Mouse (Mus musculus) cerebellum, adult 2 months (tissue): ENCODE results near the gene Igf1r. TPM values are rescaled to one million over a fixed set of nuclear protein-coding genes. Genes with fewer than 3 reads are reported as not detected.

Experiments
- DNase-seq, 2 experiments: peaks; one replicate each; pipeline ENCODE4 v3.0.0; 2021
- H3K27ac ChIP-seq: fragments of 200-500 bp; 2 replicates; pipeline ENCODE4 v1.5.1; 2012; ENCODE audit warnings: low read length, control low read depth, inconsistent platforms; ENCODE audit not compliant: insufficient read depth
- H3K27me3 ChIP-seq: fragments of 200-500 bp; 2 replicates; pipeline ENCODE4 v1.6.1; 2012; ENCODE audit warnings: inconsistent platforms, mild to moderate bottlenecking, low read length, moderate library complexity; ENCODE audit not compliant: control insufficient read depth, insufficient read depth
- H3K4me1 ChIP-seq: fragments of 200-500 bp; 2 replicates; pipeline ENCODE4 v1.6.1; 2011; ENCODE audit warnings: low read length; ENCODE audit not compliant: control insufficient read depth, insufficient read depth
- H3K4me3 ChIP-seq: fragments of 200-500 bp; replicated peaks from 2 replicates; pipeline ENCODE3; 2011; ENCODE audit warnings: mild to moderate bottlenecking, low read depth, low read length, control low read depth; ENCODE audit not compliant: insufficient read depth
- CTCF ChIP-seq: fragments of 200-500 bp; IDR thresholded peaks from 2 replicates; pipeline ENCODE4 v1.5.1; 2011; ENCODE audit warnings: low read depth, mild to moderate bottlenecking, control low read depth, low read length, moderate library complexity, borderline replicate concordance; ENCODE audit not compliant: insufficient read depth
- POLR2A ChIP-seq: fragments of 200-500 bp; IDR thresholded peaks from 2 replicates; pipeline ENCODE4 v1.6.1; 2011; ENCODE audit warnings: low read length, control low read depth, borderline replicate concordance; ENCODE audit not compliant: insufficient read depth
- whole genome bisulfite sequencing: fragments of 180-500 bp; shearing (Covaris S2); methylation state at CpG from one replicate; pipeline ENCODE4 v1.1.7; 2018; 5-methylcytosine and 5-hydroxymethylcytosine counted together
- polyA plus RNA-seq: library from polyadenylated mRNA; depleted of rRNA; stranded (reverse); fragments of >200 nt; gene quantifications from 2 replicates; pipeline ENCODE4 v1.2.3, GENCODE M21; 2012

The Igf1r gene
- polyA plus RNA-seq, 1 experiment: 20.5 TPM

DNA sequence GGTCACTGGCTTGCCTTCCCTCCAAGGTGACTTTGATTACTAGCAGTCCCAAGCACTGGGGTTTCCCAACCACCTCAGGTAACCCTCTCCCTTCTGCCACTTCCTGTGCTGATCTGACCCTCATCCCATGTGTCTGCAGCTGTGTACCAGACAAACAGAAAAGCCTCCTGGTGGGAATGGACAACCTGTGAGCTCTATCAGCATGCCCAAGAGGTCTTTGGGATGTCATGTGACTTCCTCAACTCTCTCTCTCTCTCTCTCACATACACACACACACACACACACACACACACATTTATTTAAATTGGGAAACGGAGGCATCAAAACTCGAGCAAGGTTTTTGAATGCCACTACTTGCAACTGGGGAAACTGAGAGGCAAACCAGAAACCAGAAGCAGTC lies 305.1 kb downstream of the Igf1r start:
- no peak overlapping the region for H3K27ac ChIP-seq
- no peak overlapping the region for H3K4me3 ChIP-seq
- DNase-seq: no peak
- H3K4me1 ChIP-seq: no peaks in the 10 kb centered on the region
- H3K27me3 ChIP-seq: no peaks in the 10 kb centered on the region
- WGBS: 33% methylated on average over 2 of the region's 2 CpGs
- TF ChIP-seq POLR2A (no peak), CTCF (no peak)

DNA sequence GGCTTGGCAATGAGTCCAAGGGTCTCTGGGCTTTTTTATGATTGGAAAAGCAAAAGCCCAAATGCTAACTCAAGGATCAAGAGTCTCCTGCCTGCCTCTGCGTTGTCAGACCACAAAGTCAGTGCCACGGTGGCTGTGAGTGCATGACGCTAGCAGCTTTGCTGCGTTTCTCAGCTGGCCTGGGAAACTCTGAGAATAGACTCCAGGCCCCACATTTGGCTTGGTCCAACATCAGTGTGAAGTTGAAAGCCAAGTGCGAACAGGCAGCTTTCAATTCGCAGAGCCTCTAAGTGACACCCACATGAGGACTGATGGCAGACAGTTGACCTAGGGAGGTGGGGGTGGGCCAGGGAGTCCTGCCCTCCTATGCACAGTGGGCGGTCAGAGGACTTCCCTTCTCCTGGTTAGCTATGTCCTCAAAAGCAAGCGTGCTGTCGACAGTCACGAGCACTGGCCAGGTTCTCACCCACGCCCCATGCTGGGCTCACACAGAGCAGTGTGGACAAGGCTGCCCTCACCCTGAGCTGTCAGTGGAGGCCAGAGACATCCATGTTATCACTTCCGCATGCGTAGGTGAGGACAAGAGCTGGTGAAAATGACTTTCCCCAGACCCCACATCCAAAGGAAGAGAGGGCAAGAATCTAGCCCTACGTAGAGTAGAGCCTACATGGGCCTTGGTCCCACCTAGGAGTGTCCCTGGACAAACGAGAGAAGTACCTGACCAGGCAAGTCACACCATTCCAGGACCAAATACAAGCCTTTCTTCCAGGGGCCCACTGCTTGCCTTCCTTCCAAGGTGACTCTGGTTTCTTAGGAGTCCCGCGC lies 305.9 kb downstream of the Igf1r start:
- Histone ChIP-seq H3K4me3 (no peak overlapping the region), H3K4me1 (no peaks in the 10 kb centered on the region), H3K27me3 (no peaks in the 10 kb centered on the region), H3K27ac (no peak overlapping the region)
- no peak for DNase-seq
- TF ChIP-seq POLR2A: no peak
- WGBS: 69% methylated on average over 17 of the region's 17 CpGs

DNA sequence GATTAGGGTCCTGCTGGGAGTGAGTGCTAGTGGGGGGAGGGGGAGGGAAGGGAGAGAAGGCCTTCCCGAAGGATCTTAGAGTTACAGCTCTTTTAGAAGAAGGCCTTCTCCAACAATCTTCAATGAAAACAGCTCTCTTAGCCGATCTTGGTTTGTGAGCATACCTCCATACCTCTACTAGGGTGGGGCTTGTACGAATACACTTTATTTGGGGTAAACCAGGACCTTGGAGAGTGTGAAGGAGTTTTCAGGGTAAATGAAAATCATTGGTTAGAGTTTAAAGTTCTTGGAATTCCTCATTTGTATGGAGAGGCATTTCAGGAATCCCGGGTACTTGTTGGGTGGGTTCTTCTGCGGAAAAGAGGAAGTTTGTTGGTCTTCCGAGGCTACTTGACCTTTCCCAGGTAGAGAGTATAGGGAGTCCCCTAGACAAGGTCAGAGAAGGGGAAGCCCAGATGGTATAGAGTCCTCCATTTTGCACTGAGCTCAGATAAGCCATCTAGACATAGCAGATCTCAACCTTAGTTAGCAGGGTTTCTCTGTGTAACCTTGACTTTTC lies 307.0 kb downstream of the Igf1r start:
- Histone ChIP-seq H3K4me1 (peaks cover 2% of the 10 kb centered on the region; the same call in 1 of the 2 replicates), H3K4me3 (no peak overlapping the region), H3K27me3 (no peaks in the 10 kb centered on the region), H3K27ac (no peak overlapping the region)
- no peak for DNase-seq
- WGBS: 87% methylated on average over 6 of the region's 6 CpGs
- TF ChIP-seq POLR2A: no peak
- no peak for TF ChIP-seq CTCF

DNA sequence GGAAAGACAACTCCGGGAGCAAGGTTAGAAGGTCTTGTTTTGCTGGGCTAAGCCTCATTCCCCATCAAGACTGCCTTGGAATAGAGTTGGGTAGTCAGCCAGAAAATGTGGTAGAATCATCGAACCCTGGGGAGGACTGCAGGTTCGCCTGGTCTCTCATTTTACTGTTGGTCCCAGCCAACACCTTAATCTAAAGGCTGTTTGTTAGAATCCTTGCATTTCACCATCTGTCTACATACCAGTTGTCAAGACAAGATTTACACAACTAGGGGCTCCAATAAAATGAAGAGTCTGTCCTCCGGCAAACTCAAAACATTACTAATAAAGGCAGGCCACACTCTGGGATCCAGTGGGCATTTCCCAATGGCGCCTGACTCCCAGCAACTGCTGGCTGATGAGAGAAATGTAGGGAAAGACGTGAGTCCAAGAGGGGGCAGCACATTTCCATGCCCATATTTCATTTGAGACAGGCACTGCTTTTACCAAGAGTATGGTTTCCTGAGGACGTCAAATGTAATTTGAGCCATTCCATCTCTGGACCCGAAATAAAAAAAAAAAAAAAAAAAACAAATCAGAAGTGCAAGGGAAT lies 310.1 kb downstream of the Igf1r start:
- no peak overlapping the region for H3K27ac ChIP-seq
- no peak for DNase-seq
- 72% methylated on average over 8 of the region's 8 CpGs for WGBS
- TF ChIP-seq CTCF (no peak), POLR2A (no peak)
- no peak overlapping the region for H3K4me3 ChIP-seq
- H3K4me1 ChIP-seq: peaks cover 4% of the 10 kb centered on the region; the same call in 1 of the 2 replicates
- H3K27me3 ChIP-seq: no peaks in the 10 kb centered on the region

DNA sequence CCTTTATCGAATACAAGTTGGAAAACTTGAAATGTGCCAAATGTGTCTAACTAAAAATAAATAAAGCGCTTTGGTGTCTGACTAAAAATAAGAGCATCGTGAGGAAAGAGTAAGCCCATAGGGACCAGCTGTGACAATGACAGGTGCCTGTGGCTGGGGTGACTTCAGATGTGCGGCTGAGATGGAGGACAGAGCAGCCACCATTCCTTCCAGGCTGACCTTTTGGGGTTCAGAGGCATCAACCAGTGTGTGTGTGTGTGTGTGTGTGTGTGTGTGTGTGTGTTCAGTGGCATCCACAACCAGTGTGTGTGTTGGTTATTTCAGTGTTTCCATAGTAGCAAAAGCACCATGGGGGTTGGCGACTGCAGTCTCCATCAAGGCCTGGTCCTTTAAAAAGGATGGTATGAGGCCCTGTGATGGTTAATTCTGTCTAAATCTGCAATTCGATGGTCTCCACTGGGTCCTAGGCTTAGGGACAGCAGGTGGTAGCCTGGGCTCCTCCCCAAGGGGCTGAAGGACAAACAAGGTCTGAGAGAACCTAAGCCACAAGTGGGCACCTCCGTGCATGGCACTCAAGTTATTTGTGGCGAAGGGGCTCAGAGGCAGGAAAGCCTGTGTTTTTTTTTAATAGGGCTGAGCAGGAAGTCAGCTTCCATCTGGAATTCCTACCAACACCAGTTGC lies 310.9 kb downstream of the Igf1r start:
- WGBS: 66% methylated on average over 8 of the region's 8 CpGs
- peaks cover 4% of the 10 kb centered on the region; the same call in 1 of the 2 replicates for H3K4me1 ChIP-seq
- no peak for TF ChIP-seq CTCF
- TF ChIP-seq POLR2A: no peak
- no peak for DNase-seq
- H3K27me3 ChIP-seq: no peaks in the 10 kb centered on the region
- H3K27ac ChIP-seq: no peak overlapping the region
- no peak overlapping the region for H3K4me3 ChIP-seq

DNA sequence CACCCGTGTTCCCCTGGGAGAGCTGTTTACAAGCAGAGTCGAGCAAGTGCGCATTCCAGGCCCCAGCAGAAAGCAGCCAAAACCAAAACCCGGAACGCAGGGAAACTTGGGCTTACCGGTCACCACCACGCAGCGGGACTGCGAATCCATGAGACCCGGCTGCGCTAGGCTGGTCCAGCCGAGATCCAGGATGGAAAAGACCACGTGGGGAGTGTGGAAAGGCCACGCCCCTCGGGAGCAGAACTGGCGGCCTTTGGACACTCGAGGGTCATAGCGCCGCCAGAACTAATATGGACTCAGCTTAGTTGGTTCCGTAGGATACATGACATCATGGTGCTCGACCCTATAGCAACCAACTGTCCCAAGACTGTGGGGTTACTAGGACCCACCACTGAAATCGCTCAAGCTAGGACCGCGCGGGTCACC lies 311.4 kb downstream of the Igf1r start, which contains the start of gene Pgpep1l:
Gene Pgpep1l, minus strand, starts transcription at position 206 of the 426 bp plus-strand sequence.
- no peaks in the 10 kb centered on the region for H3K27me3 ChIP-seq
- no peak within 1 kb of the TSS for H3K27ac ChIP-seq
- peak; percentile 17 to 21 for DNase-seq
- 4% methylated on average over 25 of the region's 25 CpGs for WGBS
- H3K4me1 ChIP-seq: peaks cover 4% of the 10 kb centered on the region; the same call in 1 of the 2 replicates
- TF ChIP-seq POLR2A: no peak
- peak within 1 kb of the TSS; percentile 31 for H3K4me3 ChIP-seq

DNA sequence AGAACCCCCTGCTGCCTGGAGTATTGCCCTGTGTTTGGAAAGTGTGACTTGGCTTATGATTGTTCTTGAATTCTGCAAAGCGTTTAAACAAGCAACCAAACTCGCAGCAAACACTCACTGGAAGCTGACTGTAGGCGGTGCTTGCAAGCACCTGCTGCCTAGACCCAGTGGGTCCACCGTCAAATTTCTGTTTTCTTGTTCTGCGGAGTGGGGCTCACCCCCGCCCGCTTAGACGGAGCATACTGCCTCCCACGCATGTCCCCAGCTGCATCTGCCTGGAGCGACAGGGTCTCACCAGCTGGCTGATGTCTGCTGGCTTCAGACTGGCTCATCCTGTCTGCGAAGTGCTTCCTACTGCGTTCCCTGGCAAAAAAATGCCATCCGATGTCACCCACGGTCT lies 311.9 kb downstream of the Igf1r start:
- Histone ChIP-seq H3K27ac (no peak overlapping the region), H3K27me3 (no peaks in the 10 kb centered on the region), H3K4me1 (peaks cover 4% of the 10 kb centered on the region; the same call in 1 of the 2 replicates), H3K4me3 (no peak overlapping the region)
- peak in 1 of 2 experiments; percentile 18 for DNase-seq
- WGBS: 2% methylated on average over 14 of the region's 14 CpGs
- TF ChIP-seq CTCF (no peak), POLR2A (no peak)

DNA sequence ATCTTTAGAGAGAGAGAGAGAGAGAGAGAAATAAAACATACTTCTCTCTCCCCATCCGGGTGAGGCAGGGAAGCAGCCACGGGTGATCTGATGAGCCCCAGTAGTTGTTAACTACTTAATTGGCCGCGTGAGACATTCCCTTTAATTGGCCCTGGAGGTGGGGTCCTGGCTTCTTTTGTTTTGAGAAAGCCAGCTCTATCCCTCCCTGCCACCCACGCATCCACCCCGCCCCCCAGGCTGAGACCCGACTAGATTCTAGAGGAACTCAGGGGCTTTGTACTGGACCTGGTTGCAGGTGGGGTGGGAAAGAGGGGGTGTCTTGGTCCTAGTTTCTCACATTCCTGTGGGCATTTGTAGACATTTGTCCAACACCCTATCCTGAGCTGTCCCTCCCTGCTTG lies 312.8 kb downstream of the Igf1r start:
- no peak for DNase-seq
- no peaks in the 10 kb centered on the region for H3K27me3 ChIP-seq
- H3K4me3 ChIP-seq: no peak overlapping the region
- WGBS: 44% methylated on average over 7 of the region's 7 CpGs
- no peak overlapping the region for H3K27ac ChIP-seq
- H3K4me1 ChIP-seq: peaks cover 4% of the 10 kb centered on the region; the same call in 1 of the 2 replicates
- TF ChIP-seq CTCF (no peak), POLR2A (no peak)
